Mouse (Mus musculus) midbrain, embryonic 14.5 days (tissue): ENCODE data around the gene Gm20388. TPM values are rescaled to one million over a fixed set of nuclear protein-coding genes. Genes with fewer than 3 reads are reported as not detected.

Experiments
- ATAC-seq: fragments of 200-750 bp; cut with Nextera tagmentation; 2 replicates; pipeline ENCODE4 v1.8.0; 2017; ENCODE audit warnings: moderate number of reproducible peaks, moderate library complexity; ENCODE audit not compliant: low FRiP score, low TSS enrichment
- DNase-seq: peaks from one replicate; pipeline ENCODE4 v3.0.0-alpha.2; 2015
- H3K27ac ChIP-seq: fragments of 300-500 bp; sonication (generic); replicated peaks from 2 replicates; pipeline ENCODE4 v1.5.1; 2014; ENCODE audit warnings: mild to moderate bottlenecking, low read depth, low read length, moderate library complexity
- H3K27me3 ChIP-seq: fragments of 300-500 bp; sonication (generic); 2 replicates; pipeline ENCODE4 v1.6.1; 2014; ENCODE audit warnings: low read length, control low read depth, mixed read lengths; ENCODE audit not compliant: control insufficient read depth, insufficient read depth
- H3K36me3 ChIP-seq: fragments of 300-500 bp; sonication (generic); 2 replicates; pipeline ENCODE4 v1.6.1; 2014; ENCODE audit warnings: low read length, control low read depth; ENCODE audit not compliant: control insufficient read depth, insufficient read depth
- H3K4me1 ChIP-seq: fragments of 300-500 bp; sonication (generic); 2 replicates; pipeline ENCODE4 v1.6.1; 2014; ENCODE audit warnings: mild to moderate bottlenecking, antibody characterized with exemption, low read length, control low read depth; ENCODE audit not compliant: control insufficient read depth, insufficient read depth
- H3K4me2 ChIP-seq: fragments of 300-500 bp; sonication (generic); 2 replicates; pipeline ENCODE4 v1.6.1; 2014; ENCODE audit warnings: mild to moderate bottlenecking, low read length, moderate library complexity
- H3K4me3 ChIP-seq: fragments of 300-500 bp; sonication (generic); replicated peaks from 2 replicates; pipeline ENCODE4 v1.5.1; 2014; ENCODE audit warnings: low read depth, low read length
- H3K9ac ChIP-seq: fragments of 300-500 bp; sonication (generic); replicated peaks from 2 replicates; pipeline ENCODE4 v1.6.1; 2014; ENCODE audit warnings: mild to moderate bottlenecking, low read length, moderate library complexity
- H3K9me3 ChIP-seq: fragments of 300-500 bp; sonication (generic); 2 replicates; pipeline ENCODE4 v1.6.1; 2016; ENCODE audit warnings: low read length, control low read depth, mixed read lengths; ENCODE audit not compliant: control insufficient read depth
- WGBS: fragments of 180-500 bp; shearing (Covaris S2); extraction: QIAGEN DNeasy Blood & Tissue Kit; methylation state at CpG from one replicate; pipeline ENCODE4 v1.1.7; 2014; 5-methylcytosine and 5-hydroxymethylcytosine counted together
- polyA plus RNA-seq: library from polyadenylated mRNA; unstranded; fragments of >200 nt; fragmentation: Nextera tagmentation; extraction: Ambion mirVana; gene quantifications from 2 replicates; pipeline ENCODE4 v1.2.1, GENCODE M21; 2014

Gm20388 gene
- polyA plus RNA-seq, 1 experiment from 2014 or later: 4.1 TPM

DNA sequence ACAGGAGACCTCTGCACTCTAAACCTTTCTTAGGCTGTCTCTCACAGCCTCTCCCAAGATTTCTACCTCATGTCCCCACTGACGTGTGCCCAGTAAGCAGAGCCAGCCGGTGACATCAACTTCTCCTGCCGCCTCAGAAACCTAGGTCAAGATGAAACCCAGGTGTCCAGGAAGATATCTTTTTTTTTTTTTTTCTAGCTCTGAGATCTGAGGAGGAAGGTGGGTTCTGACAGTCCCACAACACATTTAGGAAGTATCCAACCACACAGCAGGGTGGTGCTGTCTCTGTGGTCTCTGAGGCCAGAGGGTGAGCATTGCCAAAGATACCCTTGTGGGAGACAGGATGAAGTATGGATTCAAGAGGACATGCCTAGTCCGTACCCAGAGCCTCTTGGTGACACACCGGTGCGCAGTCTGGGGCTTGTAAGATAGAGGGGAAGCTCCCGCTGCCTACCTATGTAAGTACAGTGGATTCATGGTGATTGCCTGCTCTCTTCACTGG, 1246.4 kb downstream of the Gm20388 start:
- no peak overlapping the region for H3K4me2 ChIP-seq
- no peak overlapping the region for H3K4me3 ChIP-seq
- DNase-seq (no peak), ATAC-seq (no peak)
- no peaks in the 10 kb centered on the region for H3K4me1 ChIP-seq
- no peak overlapping the region for H3K27ac ChIP-seq
- WGBS: 92% methylated on average over 7 of the region's 7 CpGs
- H3K9me3 ChIP-seq: no peaks in the 10 kb centered on the region
- H3K9ac ChIP-seq: no peak overlapping the region
- no peaks in the 10 kb centered on the region for H3K27me3 ChIP-seq
- H3K36me3 ChIP-seq: no peaks in the 10 kb centered on the region

DNA sequence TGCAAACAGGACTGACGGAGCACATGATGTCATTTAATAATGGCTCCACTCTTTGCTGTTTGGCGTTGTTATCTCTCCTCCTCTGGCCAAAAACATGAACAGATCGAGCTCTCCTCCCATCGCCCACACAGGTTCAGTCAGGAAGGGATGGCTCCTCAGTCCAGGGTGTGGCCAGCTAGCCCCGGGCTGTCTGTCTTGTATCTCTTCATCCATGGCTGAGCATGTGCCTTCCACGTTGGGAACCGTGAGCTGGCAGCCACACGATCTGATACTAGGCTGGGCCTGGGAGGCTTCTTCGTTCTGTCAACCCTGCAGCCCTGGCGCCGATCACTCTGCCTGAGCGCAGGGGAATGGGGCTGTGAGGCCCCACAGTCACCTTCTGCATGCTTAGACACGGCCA, 1248.2 kb downstream of the Gm20388 start:
- Histone ChIP-seq H3K9ac (no peak overlapping the region), H3K4me3 (no peak overlapping the region), H3K4me1 (no peaks in the 10 kb centered on the region), H3K27ac (no peak overlapping the region), H3K27me3 (no peaks in the 10 kb centered on the region), H3K4me2 (no peak overlapping the region), H3K36me3 (no peaks in the 10 kb centered on the region), H3K9me3 (no peaks in the 10 kb centered on the region)
- DNase-seq: no peak
- WGBS: 79% methylated on average over 13 of the region's 13 CpGs
- no peak for ATAC-seq

DNA sequence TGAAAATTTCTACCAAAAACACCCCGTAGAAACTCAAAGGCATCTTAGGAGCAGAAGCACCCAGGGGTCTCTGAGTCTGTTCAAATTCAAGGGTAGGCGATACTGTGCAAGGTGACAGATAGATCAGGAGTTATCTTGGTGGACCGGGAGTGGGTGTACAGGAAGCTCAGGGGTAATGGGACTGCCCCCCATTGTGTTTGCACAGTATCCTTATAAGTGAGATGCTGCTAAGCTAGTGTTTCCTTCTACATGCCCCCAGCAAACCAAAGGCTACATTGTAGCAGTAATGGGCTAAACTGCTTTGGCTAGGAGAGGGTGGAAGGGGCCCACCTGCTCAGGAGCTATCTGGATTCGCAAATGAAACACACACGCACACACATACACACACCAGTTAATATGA, 1250.8 kb downstream of the Gm20388 start:
- Histone ChIP-seq H3K4me2 (no peak overlapping the region), H3K9me3 (no peaks in the 10 kb centered on the region), H3K9ac (no peak overlapping the region), H3K4me3 (no peak overlapping the region), H3K27me3 (no peaks in the 10 kb centered on the region), H3K4me1 (0 out of 2 replicates have a peak, but pooled peaks cover 3% of the 10 kb centered on the region), H3K36me3 (no peaks in the 10 kb centered on the region), H3K27ac (no peak overlapping the region)
- ATAC-seq (no peak), DNase-seq (no peak)
- 89% methylated on average over 5 of the region's 5 CpGs for WGBS

DNA sequence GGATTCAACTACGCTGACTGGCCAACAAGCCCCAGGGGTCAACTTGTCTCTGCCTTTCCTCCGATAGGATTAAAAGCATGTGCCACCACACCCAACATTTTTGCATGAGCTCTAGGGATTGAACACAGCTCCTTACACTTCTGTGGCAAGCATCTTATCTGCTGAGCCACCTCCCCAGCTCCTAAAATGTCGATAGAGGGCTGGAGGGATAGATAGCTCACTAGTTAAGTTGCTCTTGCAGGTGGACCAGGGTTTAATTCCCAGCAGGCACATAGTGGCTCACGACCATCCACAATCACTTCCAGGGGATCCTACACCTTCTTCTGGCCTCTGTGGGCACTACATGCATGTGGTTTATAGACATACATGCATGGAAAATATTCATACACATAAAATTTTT, 1251.8 kb downstream of the Gm20388 start:
- Histone ChIP-seq H3K27me3 (no peaks in the 10 kb centered on the region), H3K36me3 (no peaks in the 10 kb centered on the region), H3K4me3 (no peak overlapping the region), H3K27ac (no peak overlapping the region), H3K4me2 (no peak overlapping the region), H3K9me3 (no peaks in the 10 kb centered on the region), H3K4me1 (0 out of 2 replicates have a peak, but pooled peaks cover 3% of the 10 kb centered on the region), H3K9ac (no peak overlapping the region)
- WGBS: 78% methylated on average over 4 of the region's 4 CpGs
- DNase-seq (no peak), ATAC-seq (no peak)

DNA sequence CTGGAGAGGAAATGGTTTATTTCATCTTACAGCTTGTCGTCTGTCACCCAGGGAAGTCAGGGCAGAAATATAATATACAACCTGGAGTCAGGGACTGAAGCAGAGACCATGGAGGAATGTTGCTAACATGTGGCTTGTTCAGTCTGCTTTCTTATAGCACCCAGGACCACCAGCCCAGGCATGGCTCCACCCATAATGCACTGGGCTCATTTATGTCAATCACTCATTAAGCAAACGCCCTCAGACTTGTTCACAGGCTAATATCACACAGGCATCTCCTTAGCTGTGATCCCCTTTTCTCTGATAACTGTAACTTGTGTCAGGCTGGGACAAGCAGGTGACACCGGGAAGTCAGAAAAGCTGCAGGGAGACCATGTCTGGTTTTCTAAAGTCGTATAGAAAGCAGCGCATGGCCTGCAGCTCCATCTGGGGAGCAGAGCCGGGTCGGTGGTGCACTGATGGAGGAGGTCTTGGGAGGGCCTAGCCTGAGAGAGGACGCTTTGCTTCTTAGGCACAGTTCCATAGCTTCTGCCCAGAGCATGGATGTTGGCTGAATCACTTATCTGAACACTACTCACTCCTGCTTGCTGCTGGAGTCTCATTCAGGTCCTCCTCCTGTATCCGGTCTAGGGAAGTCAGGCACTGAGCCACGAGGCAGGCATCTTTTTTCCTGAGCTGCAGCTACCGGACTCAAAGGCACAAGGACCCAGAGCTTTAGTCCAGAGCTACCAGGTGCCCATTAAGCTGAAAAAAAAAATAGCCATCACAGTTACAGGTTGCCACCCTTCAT, 1252.5 kb downstream of the Gm20388 start:
- Histone ChIP-seq H3K9me3 (no peaks in the 10 kb centered on the region), H3K4me3 (no peak overlapping the region), H3K4me2 (no peak overlapping the region), H3K4me1 (0 out of 2 replicates have a peak, but pooled peaks cover 3% of the 10 kb centered on the region), H3K27me3 (no peaks in the 10 kb centered on the region), H3K27ac (no peak overlapping the region), H3K9ac (no peak overlapping the region), H3K36me3 (no peaks in the 10 kb centered on the region)
- ATAC-seq (no peak), DNase-seq (no peak)
- WGBS: 80% methylated on average over 11 of the region's 11 CpGs

DNA sequence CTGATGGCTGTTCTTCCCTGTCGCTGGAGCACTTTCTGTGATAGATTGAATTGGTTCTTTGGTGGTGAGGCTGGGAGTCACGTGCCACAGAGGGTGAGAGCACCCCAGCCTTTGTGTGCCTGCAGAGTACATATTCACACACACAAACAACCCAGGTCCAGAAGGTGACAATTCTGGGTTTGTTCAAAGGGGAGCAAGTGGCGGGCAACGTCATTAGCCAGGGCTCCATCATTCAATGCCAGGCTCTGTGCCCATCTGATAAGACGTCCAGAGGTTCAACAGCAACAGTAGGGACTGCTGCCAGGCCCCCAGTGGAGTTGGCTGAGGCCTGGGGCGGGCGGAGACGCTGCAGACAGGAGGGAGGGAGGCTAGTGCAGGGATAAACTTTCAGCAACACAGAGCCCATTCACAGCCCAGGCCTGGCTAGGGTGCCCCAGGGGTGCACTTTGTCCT, 1253.4 kb downstream of the Gm20388 start:
- DNase-seq (no peak), ATAC-seq (no peak)
- Histone ChIP-seq H3K9ac (no peak overlapping the region), H3K4me2 (no peak overlapping the region), H3K9me3 (no peaks in the 10 kb centered on the region), H3K4me1 (0 out of 2 replicates have a peak, but pooled peaks cover 3% of the 10 kb centered on the region), H3K4me3 (no peak overlapping the region), H3K27me3 (no peaks in the 10 kb centered on the region), H3K36me3 (no peaks in the 10 kb centered on the region), H3K27ac (no peak overlapping the region)
- 58% methylated on average over 8 of the region's 8 CpGs for WGBS

DNA sequence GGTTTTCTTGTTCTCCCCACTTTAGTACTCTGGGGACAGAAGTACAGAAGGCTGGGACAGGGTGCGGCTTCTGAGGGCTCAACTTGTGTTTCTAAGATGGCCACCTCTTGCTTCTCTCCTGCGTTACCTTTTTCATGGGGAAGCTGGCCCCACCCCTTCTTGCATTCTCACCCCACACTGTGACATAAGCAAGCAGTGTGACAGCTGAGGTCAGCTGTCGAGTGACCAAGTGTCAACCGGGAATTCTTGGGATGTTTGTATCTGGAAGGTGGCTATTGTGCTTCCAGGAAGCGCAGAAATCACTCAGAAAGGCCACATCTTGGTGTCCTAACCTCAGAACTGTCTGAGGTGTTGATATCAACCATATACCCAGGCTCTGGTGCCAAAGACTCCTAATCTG, 1257.4 kb downstream of the Gm20388 start:
- no peak for ATAC-seq
- no peak for DNase-seq
- 82% methylated on average over 5 of the region's 5 CpGs for WGBS

DNA sequence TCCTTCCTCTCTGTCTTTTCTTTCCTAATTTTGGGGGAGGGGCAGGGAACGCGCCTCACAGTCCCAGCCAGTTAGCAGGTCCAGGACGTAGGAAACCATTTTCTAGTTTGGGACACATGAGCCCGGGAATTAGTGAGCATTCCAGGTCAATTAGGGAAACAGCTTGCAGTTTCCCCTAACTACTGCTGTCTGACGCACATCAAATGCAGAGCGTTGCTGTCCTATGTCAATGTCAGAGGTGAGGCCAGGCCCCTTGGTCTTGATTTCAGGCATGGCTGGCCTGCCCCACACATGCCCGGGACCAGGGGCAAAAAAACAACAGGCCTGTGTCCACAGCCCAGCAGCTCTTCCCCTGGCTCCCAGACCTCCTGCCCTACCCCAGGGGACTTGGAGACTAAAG, 1259.5 kb downstream of the Gm20388 start:
- WGBS: 60% methylated on average over 7 of the region's 7 CpGs
- Histone ChIP-seq H3K4me2 (no peak overlapping the region), H3K27ac (no peak overlapping the region), H3K27me3 (no peaks in the 10 kb centered on the region), H3K9ac (no peak overlapping the region), H3K4me3 (no peak overlapping the region), H3K9me3 (no peaks in the 10 kb centered on the region), H3K4me1 (no peaks in the 10 kb centered on the region), H3K36me3 (no peaks in the 10 kb centered on the region)
- ATAC-seq (no peak), DNase-seq (no peak)

More for the DNA sequence above, 1257.4 kb downstream of the Gm20388 start:
- no peaks in the 10 kb centered on the region for H3K27me3 ChIP-seq
- no peak overlapping the region for H3K27ac ChIP-seq
- 0 out of 2 replicates have a peak, but pooled peaks cover 3% of the 10 kb centered on the region for H3K4me1 ChIP-seq
- H3K4me2 ChIP-seq: no peak overlapping the region
- H3K9me3 ChIP-seq: no peaks in the 10 kb centered on the region
- H3K36me3 ChIP-seq: no peaks in the 10 kb centered on the region
- no peak overlapping the region for H3K4me3 ChIP-seq
- no peak overlapping the region for H3K9ac ChIP-seq
